Mouse (Mus musculus): ENCODE measurements around the gene Il2ra. TPM values are rescaled to one million over a fixed set of nuclear protein-coding genes. Genes with fewer than 3 reads are reported as not detected.

Il2ra gene
- polyA plus RNA-seq, 1 experiment: 19.7 TPM

- WGBS: 47% methylated on average over 3 of the region's 3 CpGs
- Histone ChIP-seq H3K4me1 (replicated peaks; ENCODE audit: control insufficient read depth, insufficient read depth, low read length) (no peaks in the 10 kb centered on the region), H3K27ac (ENCODE audit: control insufficient read depth, insufficient read depth, low read length) (no peak overlapping the region), H3K36me3 (ENCODE audit: control insufficient read depth, insufficient read depth, low read length) (no peaks in the 10 kb centered on the region), H3K27me3 (ENCODE audit: control insufficient read depth, insufficient read depth, low read length) (no peaks in the 10 kb centered on the region), H3K4me3 (ENCODE audit: control insufficient read depth, insufficient read depth, low read length) (no peak overlapping the region)
- TF ChIP-seq POLR2A (IDR thresholded peaks at IDR 0.05; ENCODE audit: control insufficient read depth, extremely low read depth, insufficient read depth, low read length, poor library complexity): no peak
- TF ChIP-seq CTCF (IDR thresholded peaks at IDR 0.05; ENCODE audit: borderline replicate concordance, control insufficient read depth, extremely low read depth, insufficient read depth, low read length, poor library complexity): no peak
- DNase-seq: peak; percentile 35
Observed at GRCm38 (mm10) chr2:11687436-11687835, 44.8 kb downstream of the Il2ra start.

- TF ChIP-seq POLR2A (IDR thresholded peaks at IDR 0.05; ENCODE audit: control insufficient read depth, extremely low read depth, insufficient read depth, low read length, poor library complexity) (no peak), CTCF (IDR thresholded peaks at IDR 0.05; ENCODE audit: borderline replicate concordance, control insufficient read depth, extremely low read depth, insufficient read depth, low read length, poor library complexity) (no peak)
- WGBS: 85% methylated on average over 8 of the region's 8 CpGs
- H3K4me3 ChIP-seq (ENCODE audit: control insufficient read depth, insufficient read depth, low read length): no peak overlapping the region
- H3K27ac ChIP-seq (ENCODE audit: control insufficient read depth, insufficient read depth, low read length): no peak overlapping the region
- no peaks in the 10 kb centered on the region for H3K36me3 ChIP-seq (ENCODE audit: control insufficient read depth, insufficient read depth, low read length)
- H3K4me1 ChIP-seq (replicated peaks; ENCODE audit: control insufficient read depth, insufficient read depth, low read length): no peaks in the 10 kb centered on the region
- DNase-seq: no peak
- H3K27me3 ChIP-seq (ENCODE audit: control insufficient read depth, insufficient read depth, low read length): no peaks in the 10 kb centered on the region
Observed at GRCm38 (mm10) chr2:11690201-11690890, 47.7 kb downstream of the Il2ra start.

- no peak for TF ChIP-seq CTCF (IDR thresholded peaks at IDR 0.05; ENCODE audit: borderline replicate concordance, control insufficient read depth, extremely low read depth, insufficient read depth, low read length, poor library complexity)
- no peak for TF ChIP-seq POLR2A (IDR thresholded peaks at IDR 0.05; ENCODE audit: control insufficient read depth, extremely low read depth, insufficient read depth, low read length, poor library complexity)
- WGBS: 95% methylated on average over 4 of the region's 4 CpGs
- H3K36me3 ChIP-seq (ENCODE audit: control insufficient read depth, insufficient read depth, low read length): no peaks in the 10 kb centered on the region
- H3K27me3 ChIP-seq (ENCODE audit: control insufficient read depth, insufficient read depth, low read length): no peaks in the 10 kb centered on the region
- H3K4me1 ChIP-seq (replicated peaks; ENCODE audit: control insufficient read depth, insufficient read depth, low read length): no peaks in the 10 kb centered on the region
- no peak for DNase-seq
- H3K27ac ChIP-seq (ENCODE audit: control insufficient read depth, insufficient read depth, low read length): no peak overlapping the region
- H3K4me3 ChIP-seq (ENCODE audit: control insufficient read depth, insufficient read depth, low read length): no peak overlapping the region
Observed at GRCm38 (mm10) chr2:11693352-11693751, 50.7 kb downstream of the Il2ra start.

GRCm38 (mm10) chr2:11694104-11694503 lies 51.5 kb downstream of the Il2ra start:
- Histone ChIP-seq H3K4me3 (ENCODE audit: control insufficient read depth, insufficient read depth, low read length) (no peak overlapping the region), H3K27ac (ENCODE audit: control insufficient read depth, insufficient read depth, low read length) (no peak overlapping the region), H3K27me3 (ENCODE audit: control insufficient read depth, insufficient read depth, low read length) (no peaks in the 10 kb centered on the region), H3K4me1 (replicated peaks; ENCODE audit: control insufficient read depth, insufficient read depth, low read length) (no peaks in the 10 kb centered on the region), H3K36me3 (ENCODE audit: control insufficient read depth, insufficient read depth, low read length) (no peaks in the 10 kb centered on the region)
- 86% methylated on average over 2 of the region's 2 CpGs for whole genome bisulfite sequencing
- no peak for DNase-seq
- TF ChIP-seq CTCF (IDR thresholded peaks at IDR 0.05; ENCODE audit: borderline replicate concordance, control insufficient read depth, extremely low read depth, insufficient read depth, low read length, poor library complexity) (no peak), POLR2A (IDR thresholded peaks at IDR 0.05; ENCODE audit: control insufficient read depth, extremely low read depth, insufficient read depth, low read length, poor library complexity) (no peak)

GRCm38 (mm10) chr2:11695867-11696266 lies 53.3 kb downstream of the Il2ra start:
- 84% methylated on average over 2 of the region's 2 CpGs for WGBS
- no peaks in the 10 kb centered on the region for H3K4me1 ChIP-seq (replicated peaks; ENCODE audit: control insufficient read depth, insufficient read depth, low read length)
- no peak for DNase-seq
- no peak overlapping the region for H3K4me3 ChIP-seq (ENCODE audit: control insufficient read depth, insufficient read depth, low read length)
- H3K27me3 ChIP-seq (ENCODE audit: control insufficient read depth, insufficient read depth, low read length): no peaks in the 10 kb centered on the region
- no peaks in the 10 kb centered on the region for H3K36me3 ChIP-seq (ENCODE audit: control insufficient read depth, insufficient read depth, low read length)
- no peak for TF ChIP-seq POLR2A (IDR thresholded peaks at IDR 0.05; ENCODE audit: control insufficient read depth, extremely low read depth, insufficient read depth, low read length, poor library complexity)
- TF ChIP-seq CTCF (IDR thresholded peaks at IDR 0.05; ENCODE audit: borderline replicate concordance, control insufficient read depth, extremely low read depth, insufficient read depth, low read length, poor library complexity): no peak
- no peak overlapping the region for H3K27ac ChIP-seq (ENCODE audit: control insufficient read depth, insufficient read depth, low read length)

- Histone ChIP-seq H3K36me3 (ENCODE audit: control insufficient read depth, insufficient read depth, low read length) (no peaks in the 10 kb centered on the region), H3K4me3 (ENCODE audit: control insufficient read depth, insufficient read depth, low read length) (no peak overlapping the region), H3K4me1 (replicated peaks; ENCODE audit: control insufficient read depth, insufficient read depth, low read length) (no peaks in the 10 kb centered on the region), H3K27me3 (ENCODE audit: control insufficient read depth, insufficient read depth, low read length) (no peaks in the 10 kb centered on the region), H3K27ac (ENCODE audit: control insufficient read depth, insufficient read depth, low read length) (no peak overlapping the region)
- TF ChIP-seq POLR2A (IDR thresholded peaks at IDR 0.05; ENCODE audit: control insufficient read depth, extremely low read depth, insufficient read depth, low read length, poor library complexity) (no peak), CTCF (IDR thresholded peaks at IDR 0.05; ENCODE audit: borderline replicate concordance, control insufficient read depth, extremely low read depth, insufficient read depth, low read length, poor library complexity) (no peak)
- WGBS: 83% methylated on average over 5 of the region's 5 CpGs
- no peak for DNase-seq
Observed at GRCm38 (mm10) chr2:11698994-11699393, 56.4 kb downstream of the Il2ra start.
